Mouse (Mus musculus) heart, adult 2 months (tissue): ENCODE data around the gene Gm364. TPM values are rescaled to one million over a fixed set of nuclear protein-coding genes. Genes with fewer than 3 reads are reported as not detected.

Experiments used
- DNase-seq, 2 experiments: peaks; one replicate each; pipeline ENCODE4 v3.0.0; 2021
- H3K27ac ChIP-seq: fragments of 200-600 bp; 2 replicates; pipeline ENCODE4 v1.8.1; 2022
- H3K27me3 ChIP-seq: fragments of 200-500 bp; 2 replicates; pipeline ENCODE4 v1.6.1; 2012; ENCODE audit warnings: mild to moderate bottlenecking, low read length, inconsistent platforms, mixed read lengths; ENCODE audit not compliant: control insufficient read depth, insufficient read depth
- H3K36me3 ChIP-seq: fragments of 200-500 bp; 2 replicates; pipeline ENCODE4 v1.6.1; 2012; ENCODE audit warnings: low read length, inconsistent platforms; ENCODE audit not compliant: control insufficient read depth, insufficient read depth
- H3K4me1 ChIP-seq: fragments of 200-500 bp; 2 replicates; pipeline ENCODE4 v1.6.1; 2011; ENCODE audit warnings: low read length; ENCODE audit not compliant: control insufficient read depth, insufficient read depth
- H3K4me3 ChIP-seq: fragments of 200-600 bp; 2 replicates; pipeline ENCODE4 v1.8.1; 2022
- H3K79me2 ChIP-seq: fragments of 200-500 bp; replicated peaks from 2 replicates; pipeline ENCODE4 v1.6.1; 2012; ENCODE audit warnings: mild to moderate bottlenecking, inconsistent platforms, low read length, moderate library complexity, mixed read lengths; ENCODE audit not compliant: control insufficient read depth, insufficient read depth
- H3K9ac ChIP-seq: fragments of 200-500 bp; 2 replicates; pipeline ENCODE4 v1.6.1; 2012; ENCODE audit warnings: low read depth, mild to moderate bottlenecking, control low read depth, inconsistent platforms, low read length, mixed read lengths
- CTCF ChIP-seq: fragments of 200-600 bp; IDR thresholded peaks from 2 replicates; pipeline ENCODE4 v1.8.1; 2022; ENCODE audit warnings: antibody characterized with exemption, mild to moderate bottlenecking, moderate library complexity
- EP300 ChIP-seq: fragments of 200-500 bp; IDR thresholded peaks from 2 replicates; pipeline ENCODE4 v1.6.1; 2011; ENCODE audit warnings: low read depth, low read length, control low read depth; ENCODE audit not compliant: insufficient read depth
- POLR2A ChIP-seq: fragments of 200-500 bp; IDR thresholded peaks from 2 replicates; pipeline ENCODE4 v1.6.1; 2011; ENCODE audit warnings: mild to moderate bottlenecking, low read depth, low read length, control low read depth; ENCODE audit not compliant: insufficient read depth
- WGBS: fragments of 180-500 bp; shearing (Covaris S2); methylation state at CpG from one replicate; pipeline ENCODE4 v1.1.7; 2018; 5-methylcytosine and 5-hydroxymethylcytosine counted together
- intact Hi-C: fragments of 180-260 bp; cut with DNase I; formaldehyde crosslinking; loops from one replicate; pipeline ENCODE4 v1.15.1; 2025
- long read RNA-seq: library from polyadenylated mRNA; stranded (forward); transcript quantifications from one replicate; pipeline ENCODE4 v2.0.0, GENCODE M21; 2021
- polyA plus RNA-seq: library from polyadenylated mRNA; depleted of rRNA; stranded (reverse); fragments of >200 nt; gene quantifications from 2 replicates; pipeline ENCODE4 v1.2.3, GENCODE M21; 2012; rRNA removed
- total RNA-seq, 2 experiments: library from RNA; stranded (reverse); gene quantifications; 2 replicates each; pipeline ENCODE4 v1.2.3; 2021

Gene Gm364
- total RNA-seq (not detected), polyA plus RNA-seq (not detected in 2 replicates)
- long read RNA-seq, result 0 reads

GRCm38 (mm10) chrX:57408769-57409168 lies at the start of gene Gm364:
TSS of gene Gm364 (plus strand) at chrX:57409154.
- no peaks in the 10 kb centered on the region for H3K27me3 ChIP-seq
- H3K9ac ChIP-seq, result no peak within 1 kb of the TSS
- intact Hi-C loops, result no loop called here
- no peak for TF ChIP-seq POLR2A
- DNase-seq, result no peak
- no peaks in the 10 kb centered on the region for H3K79me2 ChIP-seq
- no peak within 1 kb of the TSS for H3K27ac ChIP-seq
- WGBS, result 88% methylated on average over 12 of the region's 12 CpGs
- H3K4me1 ChIP-seq, result no peaks in the 10 kb centered on the region
- no peak within 1 kb of the TSS for H3K4me3 ChIP-seq
- no peaks in the 10 kb centered on the region for H3K36me3 ChIP-seq

- intact Hi-C loops, result no loop called here
- DNase-seq, result no peak
- Histone ChIP-seq H3K79me2 (no peaks in the 10 kb centered on the region), H3K9ac (no peak overlapping the region), H3K4me3 (no peak overlapping the region), H3K36me3 (no peaks in the 10 kb centered on the region), H3K27me3 (no peaks in the 10 kb centered on the region), H3K4me1 (no peaks in the 10 kb centered on the region), H3K27ac (no peak overlapping the region)
- no peak for TF ChIP-seq EP300
- no peak for TF ChIP-seq POLR2A
- TF ChIP-seq CTCF, result no peak
- WGBS, result 46% methylated on average over 1 of the region's 1 CpGs
These were observed 49.6 kb upstream of the Gm364 start for GRCm38 (mm10) chrX:57359316-57359715.

- Histone ChIP-seq H3K4me3 (no peak overlapping the region), H3K27me3 (no peaks in the 10 kb centered on the region), H3K79me2 (no peaks in the 10 kb centered on the region), H3K9ac (no peak overlapping the region), H3K36me3 (no peaks in the 10 kb centered on the region), H3K27ac (no peak overlapping the region), H3K4me1 (no peaks in the 10 kb centered on the region)
- intact Hi-C loops, result no loop called here
- TF ChIP-seq CTCF (no peak), POLR2A (no peak), EP300 (no peak)
- DNase-seq, result no peak
- 69% methylated on average over 2 of the region's 2 CpGs for WGBS
These were observed 43.9 kb upstream of the Gm364 start for GRCm38 (mm10) chrX:57364891-57365569.

- Histone ChIP-seq H3K27ac (no peak overlapping the region), H3K79me2 (no peaks in the 10 kb centered on the region), H3K4me3 (no peak overlapping the region), H3K9ac (no peak overlapping the region), H3K4me1 (no peaks in the 10 kb centered on the region), H3K27me3 (no peaks in the 10 kb centered on the region), H3K36me3 (no peaks in the 10 kb centered on the region)
- intact Hi-C loops, result no loop called here
- WGBS, result 78% methylated on average over 4 of the region's 4 CpGs
- no peak for DNase-seq
- TF ChIP-seq EP300 (no peak), CTCF (no peak), POLR2A (no peak)
These were observed 36.0 kb upstream of the Gm364 start for GRCm38 (mm10) chrX:57372965-57373364.

GRCm38 (mm10) chrX:57373543-57373942 lies 35.4 kb upstream of the Gm364 start:
- no peak for DNase-seq
- no peak overlapping the region for H3K9ac ChIP-seq
- H3K36me3 ChIP-seq, result no peaks in the 10 kb centered on the region
- no peaks in the 10 kb centered on the region for H3K27me3 ChIP-seq
- intact Hi-C loops, result no loop called here
- TF ChIP-seq POLR2A (no peak), EP300 (no peak), CTCF (no peak)
- 82% methylated on average over 2 of the region's 2 CpGs for WGBS
- no peak overlapping the region for H3K27ac ChIP-seq
- no peaks in the 10 kb centered on the region for H3K4me1 ChIP-seq
- H3K79me2 ChIP-seq, result no peaks in the 10 kb centered on the region
- no peak overlapping the region for H3K4me3 ChIP-seq

- Histone ChIP-seq H3K4me1 (no peaks in the 10 kb centered on the region), H3K36me3 (no peaks in the 10 kb centered on the region), H3K4me3 (no peak overlapping the region), H3K79me2 (no peaks in the 10 kb centered on the region), H3K27me3 (no peaks in the 10 kb centered on the region), H3K27ac (no peak overlapping the region), H3K9ac (no peak overlapping the region)
- intact Hi-C loops, result no loop called here
- 74% methylated on average over 2 of the region's 2 CpGs for WGBS
- DNase-seq, result no peak
- TF ChIP-seq EP300, result no peak
- TF ChIP-seq POLR2A, result no peak
- no peak for TF ChIP-seq CTCF
These were observed 34.9 kb upstream of the Gm364 start for GRCm38 (mm10) chrX:57374029-57374428.
